Mouse (Mus musculus) heart, postnatal 0 days (tissue): Measurements from ENCODE around the gene Cnnm4. TPM values are rescaled to one million over a fixed set of nuclear protein-coding genes. Genes with fewer than 3 reads are reported as not detected.

ENCODE experiments used
- ATAC-seq: fragments of 200-750 bp; cut with Nextera tagmentation; 2 replicates; pipeline ENCODE4 v1.8.0; 2017; ENCODE audit warnings: low read depth, moderate number of reproducible peaks, moderate library complexity; ENCODE audit not compliant: insufficient read depth
- DNase-seq: peaks from one replicate; pipeline ENCODE4 v3.0.0-alpha.2; 2016; ENCODE audit warnings: low spot score
- H3K27ac ChIP-seq: fragments of 300-500 bp; sonication (generic); 2 replicates; pipeline ENCODE4 v1.5.1; 2014; ENCODE audit warnings: low read depth, mild to moderate bottlenecking
- H3K27me3 ChIP-seq: fragments of 300-500 bp; sonication (generic); 2 replicates; pipeline ENCODE4 v1.6.1; 2014; ENCODE audit warnings: low read length, mixed read lengths; ENCODE audit not compliant: control insufficient read depth, insufficient read depth
- H3K36me3 ChIP-seq: fragments of 300-500 bp; sonication (generic); replicated peaks from 2 replicates; pipeline ENCODE4 v1.6.1; 2014; ENCODE audit warnings: low read length, mixed read lengths; ENCODE audit not compliant: control insufficient read depth, insufficient read depth
- H3K4me1 ChIP-seq: fragments of 300-500 bp; sonication (generic); 2 replicates; pipeline ENCODE4 v1.6.1; 2014; ENCODE audit warnings: antibody characterized with exemption; ENCODE audit not compliant: control insufficient read depth, insufficient read depth
- H3K4me2 ChIP-seq: fragments of 300-500 bp; sonication (generic); 2 replicates; pipeline ENCODE4 v1.6.1; 2014; ENCODE audit warnings: low read depth, mild to moderate bottlenecking, low read length, moderate library complexity
- H3K4me3 ChIP-seq: fragments of 300-500 bp; sonication (generic); 2 replicates; pipeline ENCODE4 v1.5.1; 2014; ENCODE audit warnings: low read depth, low read length
- H3K9ac ChIP-seq: fragments of 300-500 bp; sonication (generic); replicated peaks from 2 replicates; pipeline ENCODE4 v1.6.1; 2014; ENCODE audit warnings: low read depth, low read length, mixed read lengths
- H3K9me3 ChIP-seq: fragments of 300-500 bp; sonication (generic); replicated peaks from 2 replicates; pipeline ENCODE4 v1.6.1; 2016; ENCODE audit warnings: low read length; ENCODE audit not compliant: control insufficient read depth
- CTCF ChIP-seq: IDR thresholded peaks from 2 replicates; pipeline ENCODE4 v1.5.1; 2016; ENCODE audit warnings: antibody characterized with exemption, control low read depth, low read depth
- EP300 ChIP-seq: IDR thresholded peaks from 2 replicates; pipeline ENCODE4 v1.6.1; 2016; ENCODE audit warnings: antibody characterized with exemption, low read depth
- WGBS: fragments of 180-500 bp; shearing (Covaris S2); extraction: QIAGEN DNeasy Blood & Tissue Kit; methylation state at CpG from one replicate; pipeline ENCODE4 v1.1.7; 2014; 5-methylcytosine and 5-hydroxymethylcytosine counted together
- polyA plus RNA-seq: library from polyadenylated mRNA; unstranded; fragments of >200 nt; fragmentation: Nextera tagmentation; extraction: Ambion mirVana; gene quantifications from 2 replicates; pipeline ENCODE4 v1.2.1, GENCODE M21; 2015
- total RNA-seq: library from RNA; depleted of rRNA; stranded (reverse); fragments of >200 nt; gene quantifications from 2 replicates; pipeline ENCODE4 v1.2.3, GENCODE M21; 2014; ENCODE audit warnings: low replicate concordance

Gene Cnnm4
- total and polyA plus RNA-seq, 2 experiments from 2014 or later: 3.6 to 5.2 TPM

DNA sequence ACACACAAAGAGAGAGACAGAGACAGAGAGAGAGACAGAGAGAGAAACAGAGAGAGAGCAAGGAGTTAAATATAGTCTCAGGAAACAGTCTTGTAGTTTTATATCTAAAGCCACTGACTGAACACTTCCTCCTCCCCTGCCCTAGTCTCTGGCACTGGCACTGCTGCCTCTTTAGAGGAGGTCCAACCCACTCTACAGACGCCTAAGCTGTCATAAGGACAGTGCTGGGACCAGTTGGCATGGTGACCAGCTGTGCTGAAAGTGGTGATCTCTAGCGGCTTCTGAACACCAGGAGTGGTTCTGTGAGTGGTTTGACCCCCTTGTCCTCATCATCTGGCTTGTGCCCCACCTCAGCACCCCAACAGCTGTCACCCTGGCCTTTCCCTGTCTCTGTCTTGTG, 9.6 kb upstream of the Cnnm4 start:
- Histone ChIP-seq H3K27ac (no peak overlapping the region), H3K4me2 (no peak overlapping the region), H3K36me3 (no peaks in the 10 kb centered on the region), H3K4me1 (no peaks in the 10 kb centered on the region), H3K9ac (no peak overlapping the region), H3K9me3 (no peaks in the 10 kb centered on the region), H3K27me3 (no peaks in the 10 kb centered on the region), H3K4me3 (no peak overlapping the region)
- DNase-seq (no peak), ATAC-seq (no peak)
- 30% methylated on average over 2 of the region's 2 CpGs for WGBS
- TF ChIP-seq EP300 (no peak), CTCF (no peak)

DNA sequence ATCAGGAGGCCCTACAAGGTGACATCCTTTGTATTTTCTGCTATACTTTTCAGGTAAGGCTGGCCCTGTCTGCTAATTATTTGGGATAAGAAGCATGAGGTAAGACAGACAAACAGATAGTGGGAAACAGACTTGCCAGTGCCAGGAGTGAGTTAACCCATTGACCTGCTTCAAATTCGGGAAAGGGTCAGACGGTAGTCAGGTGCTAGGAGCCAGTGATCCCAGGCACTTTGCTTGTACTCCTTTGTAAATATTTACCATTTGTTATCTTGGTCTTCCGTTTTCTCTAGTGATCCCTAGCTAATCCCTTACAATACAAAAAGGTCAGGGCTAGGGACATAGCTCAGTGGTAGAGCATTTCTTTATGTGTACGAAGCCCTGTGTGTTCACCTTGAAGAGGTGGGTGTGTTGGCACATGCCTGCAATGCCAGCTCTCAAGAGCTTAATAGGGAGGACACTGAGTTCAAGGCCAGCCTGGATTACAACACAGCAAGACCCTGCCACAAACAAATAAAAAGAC, 5.7 kb upstream of the Cnnm4 start:
- WGBS: 54% methylated on average over 4 of the region's 4 CpGs
- Histone ChIP-seq H3K36me3 (no peaks in the 10 kb centered on the region), H3K27me3 (no peaks in the 10 kb centered on the region), H3K9me3 (no peaks in the 10 kb centered on the region), H3K4me2 (no peak overlapping the region), H3K27ac (no peak overlapping the region), H3K4me3 (no peak overlapping the region), H3K4me1 (no peaks in the 10 kb centered on the region), H3K9ac (no peak overlapping the region)
- no peak for ATAC-seq
- TF ChIP-seq CTCF (no peak), EP300 (no peak)
- DNase-seq: no peak

DNA sequence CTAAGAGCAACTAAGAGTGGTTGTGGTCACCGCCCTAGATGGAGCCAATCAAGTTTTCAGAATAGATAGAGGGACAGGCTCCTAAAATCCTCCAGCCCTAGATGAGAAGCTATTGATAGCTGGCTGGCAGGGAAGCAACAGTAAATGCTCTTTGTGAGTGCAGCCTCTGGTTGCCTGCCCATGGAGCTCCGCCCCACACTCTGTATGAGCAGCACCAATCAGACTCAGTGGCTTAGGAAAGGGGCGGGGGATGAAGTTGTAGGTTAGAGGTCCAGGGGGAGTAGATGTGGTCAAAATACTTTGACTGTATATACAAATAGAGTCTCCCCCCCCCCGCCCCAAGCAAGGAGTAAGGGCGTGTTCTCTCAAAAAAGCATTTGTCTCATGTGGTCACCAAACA, 4.0 kb upstream of the Cnnm4 start:
- Histone ChIP-seq H3K36me3 (no peaks in the 10 kb centered on the region), H3K9ac (no peak overlapping the region), H3K9me3 (no peaks in the 10 kb centered on the region), H3K4me1 (peaks cover 8% of the 10 kb centered on the region; the same call in 1 of the 2 replicates), H3K4me2 (no peak overlapping the region), H3K27ac (no peak overlapping the region), H3K27me3 (no peaks in the 10 kb centered on the region), H3K4me3 (no peak overlapping the region)
- TF ChIP-seq CTCF (no peak), EP300 (no peak)
- ATAC-seq: no peak
- DNase-seq: no peak
- 59% methylated on average over 5 of the region's 5 CpGs for WGBS

DNA sequence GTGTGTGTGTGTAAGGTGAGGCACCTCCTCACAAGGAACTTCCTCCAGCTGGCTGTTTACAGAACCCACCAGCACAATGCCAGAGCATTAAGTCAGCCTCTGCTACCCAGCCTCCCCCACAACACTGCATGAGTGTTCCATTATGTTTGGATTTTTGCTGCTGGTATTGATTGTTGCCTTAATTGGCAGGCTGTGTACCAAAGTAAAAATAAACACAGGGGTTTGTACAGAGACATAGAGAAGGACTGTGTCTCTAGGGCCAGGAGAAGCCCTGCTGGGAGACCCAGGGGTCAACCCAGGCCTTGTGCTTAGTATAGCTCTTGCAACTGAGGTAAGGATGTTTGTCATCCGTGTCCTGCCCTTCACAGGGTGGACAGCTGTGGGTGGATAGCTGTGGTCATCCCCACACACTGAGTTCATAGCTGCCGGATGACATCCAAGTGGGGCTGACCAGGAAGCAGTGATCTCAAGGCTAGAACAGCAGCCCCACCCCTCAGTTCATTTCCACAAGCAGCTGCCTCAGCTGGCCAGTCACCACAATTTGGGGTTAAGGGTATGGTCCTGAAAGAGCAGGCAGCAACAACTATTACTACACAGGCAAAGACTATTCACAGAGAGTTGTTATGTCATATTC, 1.5 kb upstream of the Cnnm4 start:
- Histone ChIP-seq H3K36me3 (no peaks in the 10 kb centered on the region), H3K4me1 (peaks cover 32% of the 10 kb centered on the region), H3K9me3 (no peaks in the 10 kb centered on the region), H3K4me3 (no peak overlapping the region), H3K9ac (no peak overlapping the region), H3K27ac (0 out of 2 replicates have a peak overlapping the region, but pooled peaks have one; percentile 13), H3K27me3 (no peaks in the 10 kb centered on the region), H3K4me2 (no peak overlapping the region)
- 50% methylated on average over 2 of the region's 2 CpGs for WGBS
- DNase-seq: no peak
- no peak for ATAC-seq
- TF ChIP-seq EP300 (no peak), CTCF (no peak)

DNA sequence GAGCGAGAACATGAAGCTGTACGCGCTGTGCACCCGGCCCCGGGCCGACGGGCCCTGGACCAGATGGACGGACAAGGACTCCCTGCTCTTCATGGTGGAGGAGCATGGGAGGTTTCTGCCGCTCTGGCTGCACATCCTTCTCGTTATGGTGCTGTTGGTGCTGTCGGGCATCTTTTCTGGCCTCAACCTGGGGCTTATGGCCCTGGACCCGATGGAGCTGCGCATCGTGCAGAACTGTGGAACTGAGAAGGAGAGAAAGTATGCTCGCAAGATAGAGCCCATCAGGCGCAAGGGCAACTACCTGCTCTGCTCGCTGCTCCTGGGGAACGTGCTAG, 653 bp downstream of the Cnnm4 start:
- peak overlapping the region; percentile 73 for H3K9ac ChIP-seq
- no peak for DNase-seq
- H3K27ac ChIP-seq: no peak overlapping the region
- H3K36me3 ChIP-seq: no peaks in the 10 kb centered on the region
- peak overlapping the region; percentile 71 for H3K4me3 ChIP-seq
- TF ChIP-seq EP300 (no peak), CTCF (no peak)
- H3K4me1 ChIP-seq: peaks cover 39% of the 10 kb centered on the region
- 16% methylated on average over 18 of the region's 18 CpGs for WGBS
- ATAC-seq: no peak
- peak overlapping the region; percentile 89 for H3K4me2 ChIP-seq
- H3K27me3 ChIP-seq: no peaks in the 10 kb centered on the region
- no peaks in the 10 kb centered on the region for H3K9me3 ChIP-seq

DNA sequence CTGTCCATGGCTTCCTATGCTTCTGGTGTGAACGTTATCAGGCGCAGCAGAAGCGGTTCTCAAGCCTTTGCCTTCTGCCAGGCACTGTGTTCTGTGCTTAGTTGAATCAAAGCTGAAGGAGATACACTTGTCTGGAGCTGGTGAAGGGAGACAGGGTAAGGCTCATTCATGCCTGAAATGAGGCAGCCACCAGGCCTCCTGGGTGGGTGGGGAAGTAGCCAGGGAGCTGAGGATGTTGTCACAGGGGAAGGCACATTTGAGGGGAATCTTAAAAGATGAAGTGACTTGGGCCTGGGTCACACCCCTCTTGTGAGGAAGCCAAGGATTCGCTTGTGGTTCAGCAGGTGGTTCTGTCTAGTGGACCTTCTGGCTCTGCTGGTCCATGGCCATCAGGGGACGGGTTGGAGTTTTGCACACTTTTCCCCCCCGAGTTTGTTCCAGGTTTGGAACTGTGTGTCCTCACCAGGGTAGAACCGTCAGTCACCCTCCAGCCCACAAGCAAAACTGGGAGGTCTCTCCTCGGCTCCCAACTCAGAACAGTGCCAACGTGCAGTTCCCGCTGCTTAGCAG, 1.9 kb downstream of the Cnnm4 start:
- Histone ChIP-seq H3K9me3 (no peaks in the 10 kb centered on the region), H3K9ac (no peak overlapping the region), H3K27ac (no peak overlapping the region), H3K4me3 (no peak overlapping the region), H3K36me3 (no peaks in the 10 kb centered on the region), H3K4me1 (peaks cover 39% of the 10 kb centered on the region), H3K27me3 (no peaks in the 10 kb centered on the region), H3K4me2 (peak overlapping the region; percentile 89)
- ATAC-seq: no peak
- TF ChIP-seq EP300 (no peak), CTCF (no peak)
- 59% methylated on average over 10 of the region's 10 CpGs for WGBS
- no peak for DNase-seq
